Mouse (Mus musculus) adrenal gland, adult 2 months (tissue): Measurements from ENCODE around the gene 2900092C05Rik. TPM values are rescaled to one million over a fixed set of nuclear protein-coding genes. Genes with fewer than 3 reads are reported as not detected.

Experiments used
- DNase-seq: peaks from one replicate; pipeline ENCODE4 v3.0.0; 2021
- long read RNA-seq: library from polyadenylated mRNA; stranded (forward); transcript quantifications from one replicate; pipeline ENCODE4 v2.0.0, GENCODE M21; 2021
- polyA plus RNA-seq: library from polyadenylated mRNA; depleted of rRNA; stranded (reverse); fragments of >200 nt; gene quantifications from 2 replicates; pipeline ENCODE4 v1.2.3, GENCODE M21; 2012; rRNA removed
- total RNA-seq, 2 experiments: library from RNA; stranded (reverse); gene quantifications; 2 replicates each; pipeline ENCODE4 v1.2.3; 2021

2900092C05Rik gene
- total RNA-seq (not detected), polyA plus RNA-seq (not detected in 2 replicates)
- long read RNA-seq: 0 reads

DNA sequence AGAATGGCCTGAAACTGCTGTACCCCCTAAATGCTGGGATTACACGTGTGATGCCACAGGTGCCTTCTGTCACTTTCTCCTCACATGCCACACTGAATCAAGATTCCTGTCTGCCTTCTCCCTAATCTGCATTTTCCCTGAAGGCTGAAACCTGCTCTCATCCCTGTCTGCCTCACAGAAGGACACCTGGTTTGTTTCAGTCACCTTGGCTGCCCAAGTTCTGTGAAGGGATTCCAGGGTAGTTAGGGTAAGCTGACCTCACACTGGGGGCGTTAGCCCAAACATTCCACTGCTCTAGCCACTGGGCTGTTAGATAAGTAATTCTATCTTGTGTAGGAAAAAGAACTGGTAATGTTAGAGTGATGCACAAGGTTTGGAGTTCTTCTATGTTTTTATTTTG is at the start of gene 2900092C05Rik:
TSS of gene 2900092C05Rik (plus strand) at position 301 of the 400 bp plus-strand sequence.
- no peak for DNase-seq

- peak; percentile 91 for DNase-seq
Measured at GRCm38 (mm10) chr7:12478158-12479008, 33.9 kb upstream of the 2900092C05Rik start, which contains the start of gene Zfp606. Gene Zfp606 (plus strand): TSS chr7:12478293.

DNA sequence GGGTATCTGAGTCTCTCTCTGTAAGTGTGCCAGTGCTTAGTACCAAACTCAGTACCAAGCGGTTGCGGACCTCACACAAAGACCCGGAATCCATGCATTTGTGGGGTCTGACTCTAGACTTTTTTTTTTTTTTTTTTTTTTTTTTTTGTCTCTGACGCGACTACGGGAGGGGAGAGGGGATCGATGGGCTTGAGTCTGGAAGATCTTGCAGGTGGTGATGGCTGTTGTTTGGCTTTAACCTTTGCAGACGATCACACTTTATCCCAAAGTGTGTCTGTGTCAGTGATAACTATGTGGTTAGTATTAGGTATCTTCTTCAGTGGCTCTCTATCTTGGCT is 33.3 kb upstream of the 2900092C05Rik start:
- no peak for DNase-seq

DNA sequence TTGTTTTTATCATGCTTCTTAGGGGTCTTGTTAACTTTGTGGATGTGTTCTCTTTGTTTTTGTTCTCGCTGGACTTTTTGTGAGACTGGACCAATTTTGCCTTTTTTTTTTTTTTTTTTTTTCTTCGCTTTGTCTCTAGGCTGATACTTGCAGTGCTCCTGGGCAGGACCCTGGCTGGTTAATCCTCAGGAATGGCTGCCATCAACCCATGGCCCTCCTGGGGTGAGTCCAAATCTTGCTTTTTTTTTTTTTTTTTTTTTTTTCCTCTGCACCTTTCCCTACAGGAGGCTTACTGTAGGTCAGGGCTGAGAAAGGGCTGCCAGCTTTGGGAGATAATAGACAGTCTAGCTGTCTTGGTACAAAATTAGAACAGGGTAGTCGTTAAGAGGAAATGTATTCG is 32.8 kb upstream of the 2900092C05Rik start:
- DNase-seq: no peak

DNA sequence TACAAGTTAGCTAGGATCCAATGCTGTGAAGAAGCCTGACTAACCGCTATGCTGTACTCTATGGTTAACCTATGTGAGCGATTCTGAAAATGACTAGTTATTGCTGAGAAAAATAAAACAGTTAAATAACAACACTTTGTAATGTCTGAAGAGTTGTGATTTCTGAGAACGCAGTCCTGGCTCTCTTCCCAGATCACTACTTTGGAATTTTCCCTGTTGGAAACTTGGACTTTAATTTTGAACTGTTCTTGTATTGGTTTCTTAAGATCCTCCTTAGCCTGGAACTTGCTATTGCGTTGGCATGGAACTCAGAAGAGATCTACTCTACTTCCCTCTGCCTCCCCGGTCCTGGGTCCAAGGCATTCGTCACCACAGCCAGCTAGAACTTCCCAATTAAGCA is 28.5 kb upstream of the 2900092C05Rik start:
- no peak for DNase-seq

DNA sequence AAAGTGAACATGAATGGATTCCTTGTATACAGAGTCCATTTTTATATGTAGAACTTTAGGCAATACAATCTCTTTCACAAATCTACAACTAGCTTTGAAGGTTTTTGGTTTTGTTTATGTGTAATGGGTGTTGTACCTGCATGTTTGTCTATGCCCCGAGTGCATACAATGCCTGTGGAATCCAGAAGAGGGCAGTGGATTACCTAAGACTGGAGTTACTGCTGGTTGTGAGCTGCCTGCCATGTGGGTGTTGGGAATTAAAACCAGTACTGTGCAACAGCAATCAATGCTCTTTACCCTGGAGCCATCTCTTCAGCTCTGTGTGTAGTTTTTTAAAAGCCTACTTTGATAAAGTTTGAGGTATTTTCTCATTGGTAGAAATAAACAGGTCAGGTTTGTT is 26.4 kb upstream of the 2900092C05Rik start:
- no peak for DNase-seq

DNA sequence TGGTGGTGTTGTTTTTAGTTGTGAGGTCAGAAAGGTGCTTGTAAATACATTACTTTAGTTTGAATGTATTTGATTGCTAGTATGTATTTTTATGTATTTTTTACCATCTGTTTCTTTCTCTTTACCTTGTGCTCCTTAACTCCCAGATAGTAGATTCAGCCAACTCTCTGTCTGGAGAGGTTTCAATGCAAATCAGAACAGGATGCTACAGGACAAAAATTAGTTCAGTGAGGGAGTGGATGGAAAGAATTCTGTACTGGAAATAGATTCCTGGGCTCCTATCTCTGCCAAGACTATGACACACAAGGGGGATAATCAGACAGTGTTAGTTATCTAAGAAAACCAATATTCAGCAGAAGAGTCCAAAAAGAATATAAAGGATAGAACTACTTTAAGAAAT is 25.6 kb upstream of the 2900092C05Rik start:
- DNase-seq: no peak

GRCm38 (mm10) chr7:12510913-12511312 is 1.4 kb upstream of the 2900092C05Rik start:
- no peak for DNase-seq

Other genes starting within 250 kb of the 2900092C05Rik start
- not detected for gene Vmn1r81, start 244.2 kb upstream of the 2900092C05Rik start, total RNA-seq
- not detected in 2 replicates for gene Vmn1r81, start 244.2 kb upstream of the 2900092C05Rik start, polyA plus RNA-seq
- not detected for gene Vmn1r82, start 212.1 kb upstream of the 2900092C05Rik start, total RNA-seq
- gene Vmn1r82, start 212.1 kb upstream of the 2900092C05Rik start, polyA plus RNA-seq: not detected in 2 replicates
- gene Vmn1r83, start 183.0 kb upstream of the 2900092C05Rik start, total RNA-seq: not detected
- gene Vmn1r83, start 183.0 kb upstream of the 2900092C05Rik start, polyA plus RNA-seq: not detected in 2 replicates
- gene Vmn1r84, start 143.2 kb upstream of the 2900092C05Rik start, total RNA-seq: not detected
- gene Vmn1r84, start 143.2 kb upstream of the 2900092C05Rik start, polyA plus RNA-seq: not detected in 2 replicates
- gene Zfp551, start 89.8 kb upstream of the 2900092C05Rik start, total RNA-seq: 1 to 10 TPM; 3.7 to 6.0 TPM
- gene Zfp551, start 89.8 kb upstream of the 2900092C05Rik start, polyA plus RNA-seq: 0.38 and 0.52 TPM in 2 replicates
- gene Zfp606, start 34.2 kb upstream of the 2900092C05Rik start, total RNA-seq: 1 to 10 TPM; 7.7 to 9.6 TPM
- gene Zfp606, start 34.2 kb upstream of the 2900092C05Rik start, polyA plus RNA-seq: 4.0 and 4.4 TPM in 2 replicates
- under 1 TPM; under 0.01 to 0.03 TPM for gene Vmn2r53, start 96.3 kb downstream of the 2900092C05Rik start, total RNA-seq
- gene Vmn2r53, start 96.3 kb downstream of the 2900092C05Rik start, polyA plus RNA-seq: not detected in 2 replicates
- gene Vmn2r54, start 127.8 kb downstream of the 2900092C05Rik start, total RNA-seq: not detected
- gene Vmn2r54, start 127.8 kb downstream of the 2900092C05Rik start, polyA plus RNA-seq: 0.07 TPM in 1 of 2 replicates, not detected in the other
- not detected for gene Vmn2r55, start 172.5 kb downstream of the 2900092C05Rik start, total RNA-seq
- gene Vmn2r55, start 172.5 kb downstream of the 2900092C05Rik start, polyA plus RNA-seq: not detected in 2 replicates
- gene Vmn2r56, start 222.5 kb downstream of the 2900092C05Rik start, total RNA-seq: not detected
- not detected in 2 replicates for gene Vmn2r56, start 222.5 kb downstream of the 2900092C05Rik start, polyA plus RNA-seq